Mouse (Mus musculus) heart, postnatal 25 days (tissue): ENCODE measurements at regions not wholly inside any gene's neighbourhood (a gene's known extent, or its start where the extent isn't known, plus 50 kb on each side); places are given as distances from the start of the nearest gene placed in this dataset.
"Not testable (repeated sequence)": the region's sequence is repeated elsewhere in the genome, so short reads cannot be mapped to it uniquely, and the experiment has no call there.

ENCODE experiments used
- DNase-seq: peaks from one replicate; pipeline ENCODE4 v3.0.0; 2022; ENCODE audit warnings: low spot score
- intact Hi-C: fragments of 180-260 bp; cut with DNase I; formaldehyde crosslinking; loops from one replicate; pipeline ENCODE4 v1.15.1; 2025

GRCm38 (mm10) chr7:75397559-75397958, 57.8 kb upstream of the Akap13 start:
- DNase-seq, result peak; percentile 49
- intact Hi-C loops, result loop anchor here (5.0 kb wide), 1 partner anchor 215 kb away; no protein-coding TSS in a partner anchor

GRCm38 (mm10) chr7:75398480-75398879, 56.9 kb upstream of the Akap13 start:
- intact Hi-C loops, result loop anchor here (2.0 to 5.0 kb wide), 2 partner anchors 156 to 214 kb away; no protein-coding TSS in a partner anchor
- not testable (repeated sequence) for DNase-seq

GRCm38 (mm10) chr7:75398904-75399724, 56.2 kb upstream of the Akap13 start:
- peak; percentile 67 for DNase-seq

GRCm38 (mm10) chr7:75400471-75400870, 54.9 kb upstream of the Akap13 start:
- no peak for DNase-seq
- intact Hi-C loops, result no loop called here

More at GRCm38 (mm10) chr7:75398904-75399724, 56.2 kb upstream of the Akap13 start:
- intact Hi-C loops, result loop anchor here (2.0 to 5.0 kb wide), 2 partner anchors 156 to 213 kb away; no protein-coding TSS in a partner anchor

- DNase-seq, result no peak
- intact Hi-C loops, result no loop called here
Measured at GRCm38 (mm10) chr7:75404955-75405354, 50.4 kb upstream of the Akap13 start.
